Mouse (Mus musculus): ENCODE data around the gene Slc9a3r1. TPM values are rescaled to one million over a fixed set of nuclear protein-coding genes. Genes with fewer than 3 reads are reported as not detected.

Gene Slc9a3r1
- total RNA-seq, 2 experiments from 2014 or later, result 4.9 to 5.9 TPM

DNA sequence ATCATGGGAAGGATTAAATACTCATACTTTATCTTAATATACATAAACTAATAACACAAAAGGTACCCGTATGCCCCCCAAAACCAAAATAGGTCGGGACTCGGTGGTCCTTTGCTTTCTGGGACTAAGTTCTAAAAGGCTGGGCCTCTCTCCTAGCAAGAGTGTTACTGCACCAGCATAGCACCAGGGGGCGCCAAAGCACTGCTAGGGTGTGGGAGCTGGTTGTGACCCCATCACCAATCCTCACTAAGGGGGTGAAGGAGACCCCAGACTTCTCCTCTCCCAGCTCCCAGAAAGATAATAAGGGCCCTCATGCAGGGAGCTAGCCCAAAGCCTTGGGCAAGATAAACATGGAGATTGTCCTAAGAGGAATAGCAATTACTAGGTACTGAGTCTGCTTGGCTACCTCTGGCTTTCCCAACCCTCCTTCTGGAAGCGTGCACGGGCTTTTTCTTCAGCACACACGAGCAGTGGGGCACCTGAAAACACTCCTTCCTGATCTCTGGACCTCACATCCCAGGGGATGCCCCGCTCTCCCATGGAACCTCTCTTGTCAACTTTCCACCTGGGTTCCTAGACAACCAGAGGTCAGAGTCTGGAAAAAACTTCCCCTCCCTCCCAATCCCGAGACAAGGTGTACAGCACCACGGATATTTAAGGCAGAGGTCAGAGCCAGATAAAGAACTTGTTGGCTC is 2.1 kb upstream of the Slc9a3r1 start:
- peak; percentile 83 for DNase-seq
- intact Hi-C loops (cut with DNase I; ENCODE audit: low total_unique reads), result no loop called here

DNA sequence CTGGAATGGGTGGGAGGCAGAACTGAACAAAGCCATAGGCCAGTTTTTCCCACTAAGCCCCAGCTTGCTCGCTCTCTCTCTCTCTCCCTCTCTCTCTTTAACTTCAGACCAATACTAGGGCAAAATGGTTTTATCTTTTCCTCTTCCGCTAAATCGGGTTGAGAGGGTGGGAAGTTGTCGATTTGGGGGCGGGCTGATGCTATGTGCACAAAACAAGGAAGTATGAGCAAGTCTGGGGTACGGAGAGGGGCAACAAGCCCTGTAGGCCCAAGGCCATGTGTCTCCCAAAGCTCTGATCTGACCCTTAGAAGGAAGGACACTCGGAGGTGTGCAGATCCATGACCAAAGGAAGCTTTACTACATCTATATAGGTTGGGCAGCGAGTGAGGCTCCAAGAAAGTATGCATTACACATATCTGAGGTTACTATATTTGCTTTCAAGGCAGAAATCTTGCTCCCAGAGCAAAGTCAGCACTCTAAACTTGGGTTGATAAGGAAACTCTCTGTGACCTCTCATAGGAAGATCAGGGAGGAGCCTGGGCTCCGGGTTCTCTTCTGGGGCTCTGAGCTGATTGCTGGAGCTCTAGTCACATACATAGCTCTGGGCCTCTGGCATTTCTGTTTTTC is 1.4 kb upstream of the Slc9a3r1 start:
- intact Hi-C loops (cut with DNase I; ENCODE audit: low total_unique reads), result no loop called here
- DNase-seq, result no peak

DNA sequence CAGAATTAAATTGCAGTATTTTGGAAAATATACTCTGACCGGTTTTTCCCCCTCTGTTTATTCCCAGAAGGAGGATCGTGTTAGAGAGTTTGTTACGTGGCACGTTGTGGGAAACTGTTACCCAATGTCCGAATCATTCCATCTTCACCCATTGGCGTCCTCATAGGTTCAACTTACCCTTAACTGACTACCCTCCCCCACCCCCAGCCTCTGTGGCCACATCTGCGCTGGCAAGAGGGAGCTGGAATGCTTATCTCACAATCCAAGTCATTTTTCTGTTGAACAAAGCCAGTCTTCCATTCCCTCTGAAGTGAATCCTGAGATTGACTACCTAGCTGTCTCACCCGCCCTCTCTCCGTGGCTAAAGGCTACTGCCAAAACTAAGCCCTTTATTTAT is 938 bp upstream of the Slc9a3r1 start:
- intact Hi-C loops (cut with DNase I; ENCODE audit: low total_unique reads), result no loop called here
- no peak for DNase-seq

DNA sequence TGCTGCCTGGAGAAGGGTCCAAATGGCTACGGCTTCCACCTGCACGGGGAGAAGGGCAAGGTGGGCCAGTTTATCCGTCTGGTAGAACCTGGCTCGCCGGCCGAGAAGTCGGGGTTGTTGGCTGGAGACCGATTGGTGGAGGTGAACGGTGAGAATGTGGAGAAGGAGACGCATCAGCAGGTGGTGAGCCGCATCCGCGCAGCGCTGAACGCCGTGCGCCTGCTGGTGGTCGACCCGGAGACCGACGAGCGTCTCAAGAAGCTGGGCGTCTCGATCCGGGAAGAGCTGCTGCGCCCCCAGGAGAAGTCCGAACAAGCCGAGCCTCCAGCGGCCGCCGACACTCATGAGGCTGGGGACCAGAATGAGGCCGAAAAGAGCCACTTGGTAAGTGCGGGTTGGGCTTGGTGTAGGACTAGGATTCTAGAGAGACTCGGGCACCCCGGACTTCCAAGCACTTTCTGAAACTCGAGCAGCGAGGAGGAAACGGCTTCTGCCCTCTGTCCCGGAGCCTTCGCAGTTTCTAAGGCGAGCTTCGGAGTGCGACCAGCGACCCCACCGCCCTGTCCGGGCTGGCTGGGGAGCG is 518 bp downstream of the Slc9a3r1 start:
- intact Hi-C loops (cut with DNase I; ENCODE audit: low total_unique reads), result no loop called here
- DNase-seq, result peak; percentile 45

DNA sequence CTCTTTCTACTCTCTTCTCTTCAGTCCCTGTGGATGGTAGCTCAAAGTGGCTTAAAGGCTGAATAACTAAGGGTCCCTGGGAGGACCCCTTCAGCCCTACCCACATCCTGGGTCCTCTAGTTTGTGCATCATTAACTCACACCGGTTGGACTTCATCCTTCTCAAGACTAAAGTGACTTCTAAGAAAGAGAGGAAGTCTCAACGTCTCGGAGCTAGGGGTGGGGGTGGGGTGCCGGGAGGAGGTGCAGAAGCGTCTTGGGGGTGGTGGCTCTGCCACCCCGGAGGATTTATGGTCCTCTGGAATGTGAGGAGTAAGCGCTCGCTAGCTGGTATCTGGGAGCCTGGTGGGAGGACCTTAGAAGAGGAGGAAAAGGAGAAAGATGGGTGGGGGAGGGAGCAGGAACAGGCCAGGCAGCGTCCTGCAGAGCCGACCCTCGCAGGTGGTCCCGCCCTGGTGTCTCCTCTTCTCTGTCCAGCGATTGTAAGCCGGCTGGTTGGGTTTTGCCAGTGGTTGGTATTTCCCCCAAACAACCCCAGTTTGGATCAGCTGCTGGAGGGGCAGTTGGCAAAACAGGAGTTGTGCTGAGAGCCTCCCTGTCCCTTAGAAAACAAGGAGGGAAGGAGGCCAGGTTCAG is 1.3 kb downstream of the Slc9a3r1 start:
- DNase-seq, result no peak
- intact Hi-C loops (cut with DNase I; ENCODE audit: low total_unique reads), result no loop called here

DNA sequence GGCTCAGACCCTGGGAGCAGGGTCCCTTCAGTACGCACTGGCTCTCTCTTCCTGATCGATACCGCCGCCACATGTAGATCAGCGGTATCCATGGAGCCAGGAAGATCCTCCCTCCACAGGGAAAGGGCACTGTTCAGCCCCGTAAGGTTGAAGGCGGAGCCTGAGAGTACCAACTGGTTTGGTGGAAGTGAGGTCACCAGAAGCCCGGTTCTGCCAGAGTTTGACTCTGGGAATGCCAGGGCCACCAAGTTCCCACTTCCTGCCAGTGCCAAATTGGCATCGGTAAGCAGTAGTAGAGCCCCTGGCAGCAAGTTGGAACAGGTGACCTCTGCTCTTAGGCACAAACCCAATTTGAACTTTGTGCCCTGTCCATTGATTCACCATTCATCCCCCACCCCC is 1.8 kb downstream of the Slc9a3r1 start:
- no peak for DNase-seq
- intact Hi-C loops (cut with DNase I; ENCODE audit: low total_unique reads), result no loop called here

DNA sequence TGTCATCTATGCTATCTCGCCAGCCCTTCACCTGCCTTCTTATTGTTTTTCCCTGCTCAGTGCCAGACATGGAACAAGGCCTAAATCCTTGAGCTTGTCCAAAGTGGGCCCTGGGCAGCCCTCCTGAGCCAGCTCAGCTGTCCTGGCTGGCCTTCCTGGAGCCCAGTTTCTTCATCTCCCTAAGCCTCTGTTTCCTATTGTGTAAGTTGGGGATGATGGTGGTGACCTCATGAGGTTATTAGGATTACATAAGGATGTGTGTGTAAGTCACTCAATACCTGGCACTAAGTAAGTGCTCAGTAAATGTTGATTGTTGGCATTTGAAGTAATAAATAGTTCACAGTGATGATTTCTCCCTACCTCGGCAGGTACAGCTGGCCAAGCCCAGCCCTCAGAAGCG is 3.6 kb downstream of the Slc9a3r1 start:
- no peak for DNase-seq
- intact Hi-C loops (cut with DNase I; ENCODE audit: low total_unique reads), result no loop called here

DNA sequence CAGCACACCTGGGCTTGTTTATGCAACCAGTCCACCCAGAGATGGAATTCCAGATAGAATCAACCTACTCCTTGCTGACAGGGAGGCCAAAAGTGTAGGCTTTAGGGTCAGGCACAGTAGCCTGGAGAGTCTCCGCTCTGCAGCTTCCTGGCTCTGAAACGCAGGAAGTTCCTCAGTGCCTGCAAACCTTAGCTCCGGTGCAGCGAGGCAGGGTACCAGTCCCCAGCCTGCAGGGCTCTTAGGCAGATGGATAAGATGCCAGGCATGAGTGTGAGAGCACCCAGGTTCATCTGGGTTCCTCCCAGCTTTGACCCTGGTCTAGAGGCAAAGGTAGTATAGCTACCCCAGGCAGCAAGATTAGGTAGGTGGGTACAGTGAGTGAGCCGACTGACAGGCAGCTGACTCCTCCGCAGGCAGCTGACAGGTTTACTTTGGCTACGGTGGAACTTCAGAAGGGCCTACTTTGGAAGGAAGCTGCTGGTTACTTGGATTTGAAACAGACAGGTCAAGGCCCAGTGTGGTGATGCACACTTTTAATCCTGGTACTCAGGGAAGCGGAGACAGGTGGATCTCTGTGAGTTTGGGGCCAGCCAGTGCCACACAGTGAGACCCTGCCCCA is 4.6 kb downstream of the Slc9a3r1 start:
- no peak for DNase-seq
- intact Hi-C loops (cut with DNase I; ENCODE audit: low total_unique reads), result no loop called here

DNA sequence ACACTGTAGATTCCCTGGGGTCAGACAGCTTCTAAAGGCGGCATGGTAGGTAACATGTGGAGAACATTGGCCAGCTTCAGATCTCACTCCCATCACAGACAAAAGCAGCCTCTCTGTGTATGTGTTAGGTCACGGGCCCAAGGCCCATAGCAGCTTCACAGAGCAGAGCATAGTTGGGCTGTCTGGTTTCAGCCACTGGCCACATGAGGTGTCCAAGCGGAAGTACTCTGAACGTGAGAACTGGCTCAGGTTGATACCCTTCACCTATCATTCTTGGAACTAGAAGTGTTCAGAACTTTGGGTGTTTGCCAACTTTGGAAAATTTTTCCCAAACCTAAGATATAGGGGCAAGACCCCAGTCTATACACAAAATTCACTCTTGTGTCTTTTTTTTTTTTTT is 6.3 kb downstream of the Slc9a3r1 start:
- no peak for DNase-seq
- intact Hi-C loops (cut with DNase I; ENCODE audit: low total_unique reads), result no loop called here

DNA sequence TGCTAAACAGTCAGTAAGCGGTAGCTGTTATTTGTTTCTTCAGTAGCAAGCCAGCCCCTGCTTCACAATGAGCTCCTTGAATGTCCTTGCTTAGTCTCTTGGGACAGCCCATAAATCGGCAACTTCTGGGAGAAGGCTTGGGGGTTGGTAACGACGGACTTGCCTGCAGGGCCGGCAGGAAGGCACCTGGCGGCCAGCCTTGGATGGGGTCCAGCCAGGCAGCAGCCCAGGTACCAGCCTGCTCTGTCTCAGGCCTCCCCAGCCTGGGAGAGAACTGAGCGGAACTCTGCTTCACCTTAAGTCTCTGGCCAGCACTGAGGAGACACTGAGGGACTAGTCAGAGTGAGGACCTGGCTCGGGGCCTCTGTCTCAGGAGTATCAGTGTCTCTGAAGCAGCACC is 8.0 kb downstream of the Slc9a3r1 start:
- intact Hi-C loops (cut with DNase I; ENCODE audit: low total_unique reads), result no loop called here
- no peak for DNase-seq

DNA sequence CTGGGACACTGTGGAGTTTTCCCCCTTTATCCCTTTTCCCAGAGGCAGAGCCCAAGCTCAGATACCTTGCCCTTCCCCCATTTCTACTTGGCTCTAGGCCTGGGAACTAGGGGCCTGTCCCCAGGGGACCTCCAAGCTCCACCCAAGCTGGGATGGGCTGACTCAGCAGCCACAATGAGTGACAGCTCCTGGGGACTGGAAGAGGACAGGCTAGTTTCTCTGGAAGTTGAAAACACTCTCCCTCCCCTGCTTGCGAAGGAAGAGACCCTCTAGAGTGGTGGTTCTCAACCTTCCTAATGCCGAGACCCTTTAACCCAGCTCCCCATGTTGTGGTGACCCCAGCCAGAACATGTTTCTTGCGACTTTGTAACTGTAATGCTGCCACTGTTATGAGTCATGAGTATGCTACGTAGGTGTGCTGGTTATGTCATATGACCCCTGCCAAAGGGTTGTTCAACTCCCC is 9.7 kb downstream of the Slc9a3r1 start:
- intact Hi-C loops (cut with DNase I; ENCODE audit: low total_unique reads), result no loop called here
- DNase-seq, result no peak

DNA sequence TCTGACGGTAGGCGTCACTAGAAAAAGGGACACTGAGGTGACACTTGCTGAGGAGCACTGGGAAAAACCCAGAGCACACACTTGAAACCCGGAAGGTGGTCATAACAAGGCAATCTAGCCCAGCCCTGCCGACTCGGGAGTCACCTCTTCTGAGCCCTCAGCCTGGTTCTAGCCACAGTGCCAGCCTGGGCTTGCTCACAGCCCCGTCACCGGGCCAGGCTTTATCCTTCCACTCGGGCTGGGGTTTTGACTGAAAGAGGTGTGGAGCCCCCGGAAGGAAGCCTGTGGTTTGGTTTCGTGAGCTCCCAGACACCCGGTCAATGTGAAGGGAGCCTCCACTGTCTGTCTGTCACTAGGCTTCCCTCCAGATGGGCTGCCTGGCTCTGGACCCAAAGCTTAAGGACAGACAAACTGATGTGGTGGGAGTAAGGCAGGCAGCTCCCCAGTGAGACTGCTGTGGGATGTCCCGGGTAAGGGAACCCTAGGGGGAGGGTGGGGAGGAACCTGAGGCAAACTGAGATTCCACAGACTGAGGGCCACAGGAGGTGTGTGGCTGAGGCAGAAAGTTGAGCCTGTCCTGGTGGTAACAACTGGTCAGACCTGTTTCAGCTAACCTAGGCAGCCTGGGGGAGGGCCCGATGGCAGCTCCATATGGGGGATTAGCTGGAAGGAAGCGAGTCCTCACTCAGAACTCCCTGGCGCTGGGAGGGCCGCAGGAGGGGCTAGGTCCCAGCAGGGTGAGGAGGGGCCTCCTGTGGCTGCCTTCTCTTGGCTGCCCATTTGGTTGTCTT is 10.6 kb downstream of the Slc9a3r1 start:
- DNase-seq, result no peak
- intact Hi-C loops (cut with DNase I; ENCODE audit: low total_unique reads), result no loop called here

DNA sequence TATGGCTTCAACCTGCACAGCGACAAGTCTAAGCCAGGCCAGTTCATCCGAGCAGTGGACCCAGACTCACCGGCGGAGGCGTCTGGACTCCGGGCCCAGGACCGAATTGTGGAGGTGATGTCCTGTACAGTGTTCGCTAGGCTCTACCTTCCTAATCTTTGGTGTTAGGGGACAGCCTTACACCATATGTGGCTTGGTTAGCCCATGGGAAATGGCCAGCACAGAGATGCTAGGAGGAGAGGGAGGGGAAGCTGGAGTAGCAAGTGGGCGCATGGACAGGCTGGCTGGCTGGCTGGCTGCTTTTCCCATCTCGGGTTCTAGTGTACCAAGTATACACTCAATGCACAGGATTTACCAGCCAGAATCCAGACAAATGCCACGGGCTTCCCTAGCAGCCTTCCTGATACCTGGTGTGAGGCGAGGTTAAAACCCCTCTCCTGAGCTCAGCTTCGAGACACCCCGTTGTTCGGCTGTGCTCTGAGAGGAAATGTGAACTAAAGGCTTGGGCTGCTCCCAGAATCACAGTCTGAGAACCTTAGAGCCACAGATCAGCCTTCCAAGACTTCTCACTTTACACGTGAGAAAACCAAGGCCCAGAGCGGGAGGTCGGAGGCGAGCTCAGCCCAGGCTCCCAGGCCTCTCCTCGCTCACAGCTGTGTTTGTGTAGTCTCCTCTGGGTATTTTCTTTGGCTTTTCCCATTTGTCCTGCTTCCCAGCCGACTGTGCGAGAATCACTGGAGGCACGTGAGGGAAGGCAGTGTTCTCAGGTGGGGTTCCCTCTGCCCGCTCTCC is 13.5 kb downstream of the Slc9a3r1 start:
- intact Hi-C loops (cut with DNase I; ENCODE audit: low total_unique reads), result no loop called here
- peak; percentile 40 for DNase-seq

DNA sequence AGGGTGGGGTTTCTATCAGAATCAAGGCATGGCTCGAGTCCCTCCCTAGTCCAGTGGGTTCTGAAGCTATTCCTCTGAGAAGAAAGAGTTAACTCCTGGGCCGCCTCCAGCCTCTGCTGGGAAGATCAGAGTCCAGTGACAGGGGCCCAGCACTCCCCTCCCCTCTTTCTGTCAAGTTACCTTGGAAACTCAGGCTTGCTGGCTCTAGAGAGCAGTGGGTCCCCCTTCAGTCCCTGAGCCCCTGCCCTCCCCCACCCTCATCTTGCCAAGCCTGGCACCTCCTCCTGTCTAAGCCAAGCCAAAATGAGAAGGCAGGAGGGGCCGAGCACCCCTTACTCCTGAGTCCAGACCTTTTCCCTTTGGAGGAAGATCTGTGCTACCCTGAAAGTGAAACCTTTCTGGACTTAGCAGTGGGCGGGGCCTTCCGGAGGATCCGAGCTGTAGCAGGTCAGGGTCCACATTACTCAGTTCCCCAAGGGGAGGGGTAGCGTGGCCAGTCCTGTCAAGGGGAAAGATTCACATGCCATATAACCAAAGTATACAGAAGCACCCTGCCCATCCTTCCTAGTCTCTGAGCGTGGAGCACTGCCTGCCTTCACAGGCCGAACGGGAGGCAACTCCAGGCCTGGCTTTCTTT is 14.5 kb downstream of the Slc9a3r1 start:
- intact Hi-C loops (cut with DNase I; ENCODE audit: low total_unique reads), result no loop called here
- DNase-seq, result no peak

DNA sequence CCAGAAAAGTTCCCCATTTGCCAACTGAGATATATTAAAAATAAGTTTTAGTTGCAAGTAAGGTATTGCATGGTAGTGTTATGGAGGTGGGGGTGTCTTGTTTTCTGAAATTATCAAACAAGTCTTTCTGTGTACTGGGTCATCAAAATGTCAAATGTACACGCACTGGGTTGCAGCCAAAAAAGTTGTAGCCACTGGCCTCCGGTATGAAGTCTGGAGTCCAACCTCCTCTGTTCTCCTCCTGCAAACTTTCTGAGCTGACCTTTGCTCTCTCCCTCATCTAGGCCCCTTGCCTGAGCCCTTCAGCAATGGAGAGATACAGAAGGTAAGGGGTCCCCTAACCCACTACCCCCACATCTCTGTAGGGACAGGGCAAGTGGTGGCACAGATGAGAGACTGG is 15.6 kb downstream of the Slc9a3r1 start:
- no peak for DNase-seq
- intact Hi-C loops (cut with DNase I; ENCODE audit: low total_unique reads), result no loop called here

DNA sequence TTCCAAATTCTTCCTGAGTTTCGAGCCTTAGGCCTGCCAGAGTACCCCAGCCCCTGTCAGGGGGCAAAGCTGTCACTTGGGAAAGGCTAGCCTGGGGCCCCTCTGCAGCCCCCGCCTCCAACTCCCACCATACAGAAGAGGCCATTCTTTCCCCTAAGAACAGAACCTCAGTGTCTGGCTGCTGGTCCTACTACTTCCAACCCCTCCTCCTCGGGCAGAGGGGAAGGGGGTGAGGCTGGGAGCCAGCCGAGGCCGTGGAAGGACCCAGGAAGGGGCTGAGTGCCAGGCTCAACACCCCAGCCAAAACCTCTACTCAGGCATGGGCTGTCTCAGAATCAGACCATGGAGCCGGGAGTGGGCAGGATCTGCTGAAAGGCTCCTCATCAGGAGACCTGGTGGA is 16.1 kb downstream of the Slc9a3r1 start:
- intact Hi-C loops (cut with DNase I; ENCODE audit: low total_unique reads), result no loop called here
- no peak for DNase-seq

DNA sequence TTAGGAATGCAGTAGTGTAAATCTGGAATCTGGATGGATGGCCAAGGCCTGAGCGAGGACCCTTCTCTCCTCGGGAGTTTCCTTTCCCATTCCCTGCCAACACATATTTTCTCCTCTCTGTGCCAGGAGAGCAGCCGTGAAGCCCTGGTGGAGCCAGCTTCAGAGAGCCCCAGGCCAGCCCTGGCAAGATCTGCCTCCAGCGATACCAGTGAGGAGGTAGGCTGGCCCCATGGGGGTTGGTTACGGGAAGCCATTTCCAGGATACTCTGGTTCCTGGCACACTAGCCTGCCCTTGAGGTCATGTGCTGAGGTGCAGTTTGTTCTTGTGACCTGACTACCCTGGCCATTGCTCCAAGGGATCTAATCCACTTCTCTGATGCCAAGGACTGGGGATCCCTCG is 16.7 kb downstream of the Slc9a3r1 start:
- no peak for DNase-seq
- intact Hi-C loops (cut with DNase I; ENCODE audit: low total_unique reads), result no loop called here

DNA sequence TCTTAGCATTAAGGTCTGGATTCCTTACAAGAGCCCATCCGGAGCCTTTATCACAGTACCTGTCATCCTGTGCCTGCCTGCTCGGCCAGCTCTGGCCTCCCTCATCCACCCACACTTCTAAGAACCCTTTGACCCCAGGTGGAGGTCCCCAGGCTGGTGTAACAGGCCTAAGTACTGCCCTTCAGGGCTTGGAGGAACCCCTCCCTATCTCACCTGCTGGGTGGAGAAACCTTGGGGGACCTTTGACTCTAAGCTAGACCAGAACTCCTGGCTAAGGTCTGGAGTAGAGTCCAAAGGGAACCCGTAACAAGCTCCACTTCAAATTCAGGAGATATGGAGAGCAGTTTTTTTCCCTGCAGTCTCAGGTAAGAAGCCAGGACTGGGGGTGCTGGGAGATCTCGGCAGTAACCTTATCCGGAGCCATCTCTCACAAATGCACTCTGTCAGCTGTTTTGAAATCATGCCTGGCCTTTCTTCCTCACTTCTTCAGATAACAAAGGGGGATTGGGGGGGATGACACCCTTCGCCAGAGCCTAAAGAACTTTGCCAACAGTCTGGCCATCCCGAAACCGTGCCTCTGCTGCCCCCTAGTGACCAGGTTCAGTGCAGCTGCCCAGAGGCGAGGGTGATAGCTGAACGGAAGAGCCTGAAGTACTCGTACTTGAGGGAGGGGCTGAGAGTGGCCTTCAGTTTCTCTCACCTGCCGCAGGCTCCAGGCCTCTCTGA is 18.9 kb downstream of the Slc9a3r1 start:
- peak; percentile 78 for DNase-seq
- intact Hi-C loops (cut with DNase I; ENCODE audit: low total_unique reads), result no loop called here
